Mouse (Mus musculus) kidney, embryonic 14.5 days (tissue): ENCODE results near the gene Agtrap. TPM values are rescaled to one million over a fixed set of nuclear protein-coding genes. Genes with fewer than 3 reads are reported as not detected.

ENCODE experiments used
- ATAC-seq: fragments of 200-750 bp; cut with Nextera tagmentation; 2 replicates; pipeline ENCODE4 v1.8.0; 2017; ENCODE audit warnings: moderate number of reproducible peaks, mild to moderate bottlenecking, moderate TSS enrichment, moderate library complexity; ENCODE audit not compliant: low FRiP score, low TSS enrichment
- H3K27ac ChIP-seq: fragments of 300-500 bp; sonication (generic); 2 replicates; pipeline ENCODE4 v1.5.1; 2014; ENCODE audit warnings: low read depth, mild to moderate bottlenecking, low read length, moderate library complexity, mixed read lengths
- H3K27me3 ChIP-seq: fragments of 300-500 bp; sonication (generic); 2 replicates; pipeline ENCODE4 v1.6.1; 2014; ENCODE audit warnings: mild to moderate bottlenecking, low read length; ENCODE audit not compliant: control insufficient read depth, insufficient read depth
- H3K36me3 ChIP-seq: fragments of 300-500 bp; sonication (generic); 2 replicates; pipeline ENCODE4 v1.6.1; 2014; ENCODE audit warnings: low read length, mixed read lengths; ENCODE audit not compliant: control insufficient read depth, insufficient read depth
- H3K4me1 ChIP-seq: fragments of 300-500 bp; sonication (generic); 2 replicates; pipeline ENCODE4 v1.6.1; 2014; ENCODE audit warnings: low read length, mixed read lengths; ENCODE audit not compliant: control insufficient read depth, insufficient read depth
- H3K4me2 ChIP-seq: fragments of 300-500 bp; sonication (generic); replicated peaks from 2 replicates; pipeline ENCODE4 v1.6.1; 2014; ENCODE audit warnings: low read depth, mild to moderate bottlenecking, low read length
- H3K4me3 ChIP-seq: fragments of 300-500 bp; sonication (generic); 2 replicates; pipeline ENCODE4 v1.5.1; 2014; ENCODE audit warnings: mild to moderate bottlenecking, low read length
- H3K9ac ChIP-seq: fragments of 300-500 bp; sonication (generic); 2 replicates; pipeline ENCODE4 v1.6.1; 2014; ENCODE audit warnings: low read depth, mild to moderate bottlenecking, low read length, moderate library complexity
- H3K9me3 ChIP-seq: fragments of 300-500 bp; sonication (generic); 2 replicates; pipeline ENCODE4 v1.6.1; 2016; ENCODE audit warnings: low read length; ENCODE audit not compliant: control insufficient read depth
- WGBS: fragments of 180-500 bp; shearing (Covaris S2); extraction: QIAGEN DNeasy Blood & Tissue Kit; methylation state at CpG from one replicate; pipeline ENCODE4 v1.1.7; 2014; 5-methylcytosine and 5-hydroxymethylcytosine counted together
- polyA plus RNA-seq: library from polyadenylated mRNA; unstranded; fragments of >200 nt; fragmentation: Nextera tagmentation; extraction: Ambion mirVana; gene quantifications from 2 replicates; pipeline ENCODE4 v1.2.1, GENCODE M21; 2014

Gene Agtrap
- polyA plus RNA-seq, 1 experiment from 2014 or later = 22.8 TPM

GRCm38 (mm10) chr4:148083176-148083899, 4.5 kb downstream of the Agtrap start:
- no peak overlapping the region for H3K9ac ChIP-seq
- 54% methylated on average over 21 of the region's 21 CpGs for WGBS
- H3K4me3 ChIP-seq = no peak overlapping the region
- no peaks in the 10 kb centered on the region for H3K9me3 ChIP-seq
- no peaks in the 10 kb centered on the region for H3K27me3 ChIP-seq
- H3K36me3 ChIP-seq = peaks cover 15% of the 10 kb centered on the region
- no peak for ATAC-seq
- no peak overlapping the region for H3K4me2 ChIP-seq
- no peak overlapping the region for H3K27ac ChIP-seq
- peaks cover 31% of the 10 kb centered on the region for H3K4me1 ChIP-seq

- no peak overlapping the region for H3K27ac ChIP-seq
- peaks cover 15% of the 10 kb centered on the region for H3K36me3 ChIP-seq
- peak; percentile 18; the same call in 1 of the 2 replicates for ATAC-seq
- H3K9me3 ChIP-seq = no peaks in the 10 kb centered on the region
- no peak overlapping the region for H3K9ac ChIP-seq
- no peak overlapping the region for H3K4me2 ChIP-seq
- no peak overlapping the region for H3K4me3 ChIP-seq
- peaks cover 31% of the 10 kb centered on the region for H3K4me1 ChIP-seq
- WGBS = 48% methylated on average over 12 of the region's 12 CpGs
- H3K27me3 ChIP-seq = no peaks in the 10 kb centered on the region
These were observed 5.4 kb downstream of the Agtrap start for GRCm38 (mm10) chr4:148082257-148083044.

GRCm38 (mm10) chr4:148081201-148081600, 6.6 kb downstream of the Agtrap start:
- Histone ChIP-seq H3K36me3 (peaks cover 15% of the 10 kb centered on the region), H3K4me1 (peaks cover 20% of the 10 kb centered on the region), H3K9me3 (no peaks in the 10 kb centered on the region), H3K4me2 (no peak overlapping the region), H3K9ac (no peak overlapping the region), H3K27me3 (no peaks in the 10 kb centered on the region), H3K4me3 (no peak overlapping the region), H3K27ac (no peak overlapping the region)
- no peak for ATAC-seq
- 96% methylated on average over 10 of the region's 10 CpGs for WGBS

GRCm38 (mm10) chr4:148080597-148080973, 7.2 kb downstream of the Agtrap start:
- Histone ChIP-seq H3K4me2 (no peak overlapping the region), H3K4me1 (peaks cover 21% of the 10 kb centered on the region), H3K36me3 (peaks cover 15% of the 10 kb centered on the region), H3K27me3 (no peaks in the 10 kb centered on the region), H3K9me3 (no peaks in the 10 kb centered on the region), H3K4me3 (no peak overlapping the region), H3K27ac (no peak overlapping the region), H3K9ac (no peak overlapping the region)
- 97% methylated on average over 1 of the region's 1 CpGs for WGBS
- no peak for ATAC-seq

- 88% methylated on average over 8 of the region's 8 CpGs for WGBS
- no peak overlapping the region for H3K4me2 ChIP-seq
These were observed 7.8 kb downstream of the Agtrap start for GRCm38 (mm10) chr4:148079944-148080596.

GRCm38 (mm10) chr4:148079212-148079611, 8.6 kb downstream of the Agtrap start:
- no peak for ATAC-seq
- H3K36me3 ChIP-seq = peaks cover 15% of the 10 kb centered on the region
- 73% methylated on average over 6 of the region's 6 CpGs for WGBS

More at GRCm38 (mm10) chr4:148079944-148080596, 7.8 kb downstream of the Agtrap start:
- Histone ChIP-seq H3K36me3 (peaks cover 15% of the 10 kb centered on the region), H3K27me3 (no peaks in the 10 kb centered on the region), H3K9me3 (no peaks in the 10 kb centered on the region), H3K4me3 (no peak overlapping the region), H3K9ac (no peak overlapping the region), H3K27ac (no peak overlapping the region), H3K4me1 (peaks cover 21% of the 10 kb centered on the region)
- no peak for ATAC-seq

GRCm38 (mm10) chr4:148075881-148076280, 11.9 kb downstream of the Agtrap start:
- Histone ChIP-seq H3K4me2 (no peak overlapping the region), H3K36me3 (peaks cover 11% of the 10 kb centered on the region), H3K27me3 (no peaks in the 10 kb centered on the region), H3K4me3 (no peak overlapping the region), H3K9ac (no peak overlapping the region), H3K9me3 (no peaks in the 10 kb centered on the region), H3K4me1 (peaks cover 4% of the 10 kb centered on the region; the same call in 1 of the 2 replicates), H3K27ac (no peak overlapping the region)
- WGBS = 91% methylated on average over 6 of the region's 6 CpGs
- ATAC-seq = no peak

More at GRCm38 (mm10) chr4:148079212-148079611, 8.6 kb downstream of the Agtrap start:
- no peaks in the 10 kb centered on the region for H3K9me3 ChIP-seq
- no peak overlapping the region for H3K4me2 ChIP-seq
- no peaks in the 10 kb centered on the region for H3K27me3 ChIP-seq
- H3K4me1 ChIP-seq = peaks cover 17% of the 10 kb centered on the region
- H3K9ac ChIP-seq = no peak overlapping the region
- no peak overlapping the region for H3K27ac ChIP-seq
- no peak overlapping the region for H3K4me3 ChIP-seq

GRCm38 (mm10) chr4:148075259-148075658, 12.6 kb downstream of the Agtrap start:
- peaks cover 4% of the 10 kb centered on the region; the same call in 1 of the 2 replicates for H3K4me1 ChIP-seq
- H3K9ac ChIP-seq = no peak overlapping the region
- H3K4me2 ChIP-seq = peak overlapping the region; percentile 46
- H3K36me3 ChIP-seq = peaks cover 4% of the 10 kb centered on the region; the same call in 1 of the 2 replicates
- H3K27ac ChIP-seq = no peak overlapping the region
- H3K27me3 ChIP-seq = no peaks in the 10 kb centered on the region
- no peaks in the 10 kb centered on the region for H3K9me3 ChIP-seq
- WGBS = 48% methylated on average over 21 of the region's 21 CpGs
- peak; percentile 55; the same call in 1 of the 2 replicates for ATAC-seq
- peak overlapping the region; percentile 24 for H3K4me3 ChIP-seq
